Mouse (Mus musculus): ENCODE results near the gene Pate2. TPM values are rescaled to one million over a fixed set of nuclear protein-coding genes. Genes with fewer than 3 reads are reported as not detected.
A peak's percentile ranks its signal among the peaks of the same experiment; 100 is the strongest.

Gene Pate2
- polyA plus RNA-seq, 1 experiment from 2014 or later, result 0.19 TPM

GRCm38 (mm10) chr9:35559009-35559890, 10.8 kb upstream of the Pate2 start:
- Histone ChIP-seq H3K4me3 (ENCODE audit: low read depth, low read length) (peak overlapping the region; percentile 61), H3K9ac (ENCODE audit: low read length) (peak overlapping the region; percentile 61), H3K36me3 (ENCODE audit: control insufficient read depth, insufficient read depth, low read length) (no peaks in the 10 kb centered on the region), H3K27me3 (ENCODE audit: control insufficient read depth, insufficient read depth, low read length) (no peaks in the 10 kb centered on the region; the same call in 1 of the 2 replicates), H3K4me2 (replicated peaks; ENCODE audit: low read depth) (peak overlapping the region; percentile 97), H3K4me1 (replicated peaks; ENCODE audit: control insufficient read depth, insufficient read depth) (no peaks in the 10 kb centered on the region; the same call in 1 of the 2 replicates), H3K9me3 (ENCODE audit: control insufficient read depth, low read length) (no peaks in the 10 kb centered on the region), H3K27ac (replicated peaks) (0 out of 2 replicates have a peak overlapping the region, but pooled peaks have one; percentile 26)
- DNase-seq (ENCODE audit: low spot score), result peak; percentile 76
- TF ChIP-seq EP300 (optimal IDR thresholded peaks at IDR 0.05) (no peak), CTCF (IDR thresholded peaks at IDR 0.05; ENCODE audit: low read depth) (no peak)
- ATAC-seq (ENCODE audit: low FRiP score, low TSS enrichment), result peak; percentile 88
- 1% methylated on average over 31 of the region's 31 CpGs for WGBS

GRCm38 (mm10) chr9:35561076-35561475, 9.0 kb upstream of the Pate2 start:
- TF ChIP-seq EP300 (optimal IDR thresholded peaks at IDR 0.05), result no peak
- TF ChIP-seq CTCF (IDR thresholded peaks at IDR 0.05; ENCODE audit: low read depth), result no peak
- DNase-seq (ENCODE audit: low spot score), result no peak
- WGBS, result 94% methylated on average over 11 of the region's 11 CpGs

DNA sequence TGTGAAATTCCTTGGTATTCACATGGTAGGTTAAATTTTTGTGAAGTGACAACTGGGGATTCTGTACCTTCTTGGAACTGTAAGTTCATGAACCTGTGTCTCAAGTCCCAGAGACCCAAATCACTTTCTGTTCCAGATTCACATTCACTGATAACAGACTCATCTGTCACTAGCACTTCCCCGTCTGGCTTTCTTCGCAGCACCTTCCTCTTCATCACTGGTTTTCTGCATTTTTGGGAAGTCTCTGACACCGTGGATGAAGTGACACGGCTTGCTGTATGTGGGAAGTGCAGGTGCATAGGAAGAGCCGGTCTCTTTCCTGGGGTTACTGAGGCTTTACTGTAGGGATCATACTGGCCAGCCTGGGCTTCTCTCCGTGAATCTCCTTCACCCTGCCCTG, 8.5 kb upstream of the Pate2 start:
- ATAC-seq (ENCODE audit: low FRiP score, low TSS enrichment) (no peak), DNase-seq (ENCODE audit: low spot score) (no peak)
- Histone ChIP-seq H3K4me1 (replicated peaks; ENCODE audit: control insufficient read depth, insufficient read depth) (no peaks in the 10 kb centered on the region; the same call in 1 of the 2 replicates), H3K36me3 (ENCODE audit: control insufficient read depth, insufficient read depth, low read length) (no peaks in the 10 kb centered on the region), H3K27ac (replicated peaks) (no peak overlapping the region), H3K9ac (ENCODE audit: low read length) (no peak overlapping the region), H3K27me3 (ENCODE audit: control insufficient read depth, insufficient read depth, low read length) (no peaks in the 10 kb centered on the region; the same call in 1 of the 2 replicates), H3K4me3 (ENCODE audit: low read depth, low read length) (no peak overlapping the region), H3K9me3 (ENCODE audit: control insufficient read depth, low read length) (no peaks in the 10 kb centered on the region), H3K4me2 (replicated peaks; ENCODE audit: low read depth) (no peak overlapping the region)
- TF ChIP-seq EP300 (optimal IDR thresholded peaks at IDR 0.05) (no peak), CTCF (IDR thresholded peaks at IDR 0.05; ENCODE audit: low read depth) (no peak)
- 83% methylated on average over 6 of the region's 6 CpGs for WGBS

More at GRCm38 (mm10) chr9:35561076-35561475, 9.0 kb upstream of the Pate2 start:
- Histone ChIP-seq H3K4me1 (replicated peaks; ENCODE audit: control insufficient read depth, insufficient read depth) (no peaks in the 10 kb centered on the region; the same call in 1 of the 2 replicates), H3K9me3 (ENCODE audit: control insufficient read depth, low read length) (no peaks in the 10 kb centered on the region), H3K27me3 (ENCODE audit: control insufficient read depth, insufficient read depth, low read length) (no peaks in the 10 kb centered on the region; the same call in 1 of the 2 replicates), H3K4me2 (replicated peaks; ENCODE audit: low read depth) (no peak overlapping the region), H3K27ac (replicated peaks) (no peak overlapping the region), H3K4me3 (ENCODE audit: low read depth, low read length) (no peak overlapping the region), H3K9ac (ENCODE audit: low read length) (no peak overlapping the region), H3K36me3 (ENCODE audit: control insufficient read depth, insufficient read depth, low read length) (no peaks in the 10 kb centered on the region)
- no peak for ATAC-seq (ENCODE audit: low FRiP score, low TSS enrichment)

- Histone ChIP-seq H3K9ac (ENCODE audit: low read length) (no peak overlapping the region), H3K9me3 (ENCODE audit: control insufficient read depth, low read length) (no peaks in the 10 kb centered on the region), H3K4me1 (replicated peaks; ENCODE audit: control insufficient read depth, insufficient read depth) (no peaks in the 10 kb centered on the region), H3K36me3 (ENCODE audit: control insufficient read depth, insufficient read depth, low read length) (no peaks in the 10 kb centered on the region), H3K4me3 (ENCODE audit: low read depth, low read length) (no peak overlapping the region), H3K27ac (replicated peaks) (no peak overlapping the region), H3K27me3 (ENCODE audit: control insufficient read depth, insufficient read depth, low read length) (no peaks in the 10 kb centered on the region), H3K4me2 (replicated peaks; ENCODE audit: low read depth) (no peak overlapping the region)
- TF ChIP-seq CTCF (IDR thresholded peaks at IDR 0.05; ENCODE audit: low read depth) (no peak), EP300 (optimal IDR thresholded peaks at IDR 0.05) (no peak)
- no peak for DNase-seq (ENCODE audit: low spot score)
- WGBS, result 88% methylated on average over 5 of the region's 5 CpGs
- ATAC-seq (ENCODE audit: low FRiP score, low TSS enrichment), result no peak
Measured at GRCm38 (mm10) chr9:35564536-35565240, 5.4 kb upstream of the Pate2 start.

DNA sequence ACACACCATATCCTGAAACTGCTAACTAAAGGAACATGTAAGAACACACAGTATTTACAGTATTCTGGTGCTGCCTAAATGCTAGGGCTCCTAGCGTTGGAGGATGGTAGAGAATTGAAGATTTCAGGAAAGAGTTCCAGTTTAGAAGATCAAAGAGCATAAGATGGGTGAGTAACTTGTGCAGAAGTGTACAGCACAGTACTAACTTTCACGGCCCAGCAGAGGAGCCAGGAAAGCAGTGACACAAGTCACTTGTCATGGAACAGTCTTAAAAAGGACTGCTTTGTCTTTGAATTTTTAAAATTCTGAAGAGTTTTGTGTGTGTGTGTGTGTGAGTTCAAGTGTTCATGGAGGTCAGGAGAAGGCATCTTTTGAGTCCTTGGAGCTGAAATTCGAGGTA, 2.1 kb upstream of the Pate2 start:
- Histone ChIP-seq H3K9me3 (ENCODE audit: control insufficient read depth, low read length) (no peaks in the 10 kb centered on the region), H3K9ac (ENCODE audit: low read length) (no peak overlapping the region), H3K4me2 (replicated peaks; ENCODE audit: low read depth) (no peak overlapping the region), H3K27ac (replicated peaks) (no peak overlapping the region), H3K4me3 (ENCODE audit: low read depth, low read length) (no peak overlapping the region), H3K4me1 (replicated peaks; ENCODE audit: control insufficient read depth, insufficient read depth) (no peaks in the 10 kb centered on the region), H3K36me3 (ENCODE audit: control insufficient read depth, insufficient read depth, low read length) (no peaks in the 10 kb centered on the region), H3K27me3 (ENCODE audit: control insufficient read depth, insufficient read depth, low read length) (no peaks in the 10 kb centered on the region)
- WGBS, result 83% methylated on average over 3 of the region's 3 CpGs
- TF ChIP-seq CTCF (IDR thresholded peaks at IDR 0.05; ENCODE audit: low read depth) (no peak), EP300 (optimal IDR thresholded peaks at IDR 0.05) (no peak)
- DNase-seq (ENCODE audit: low spot score), result no peak
- no peak for ATAC-seq (ENCODE audit: low FRiP score, low TSS enrichment)

Measured in stomach, postnatal 0 days (tissue).